Mouse (Mus musculus) hindbrain, embryonic 10.5 days (tissue): ENCODE measurements around the gene Rab22a. TPM values are rescaled to one million over a fixed set of nuclear protein-coding genes. Genes with fewer than 3 reads are reported as not detected.
"Not testable (repeated sequence)": the region's sequence is repeated elsewhere in the genome, so short reads cannot be mapped to it uniquely, and the experiment has no call there.

Experiments used
- DNase-seq: peaks from one replicate; pipeline ENCODE4 v3.0.0-alpha.2; 2017; ENCODE audit warnings: low spot score
- H3K27ac ChIP-seq: fragments of 300-500 bp; sonication (generic); 2 replicates; pipeline ENCODE4 v1.5.1; 2016; ENCODE audit warnings: mild to moderate bottlenecking, moderate library complexity
- H3K27me3 ChIP-seq: fragments of 300-500 bp; sonication (generic); 2 replicates; pipeline ENCODE4 v1.6.1; 2016; ENCODE audit warnings: mild to moderate bottlenecking; ENCODE audit not compliant: poor library complexity, insufficient read depth, severe bottlenecking
- H3K36me3 ChIP-seq: fragments of 300-500 bp; sonication (generic); 2 replicates; pipeline ENCODE4 v1.6.1; 2016; ENCODE audit warnings: mild to moderate bottlenecking, moderate library complexity
- H3K4me1 ChIP-seq: fragments of 300-500 bp; sonication (generic); replicated peaks from 2 replicates; pipeline ENCODE4 v1.6.1; 2016; ENCODE audit warnings: mild to moderate bottlenecking
- H3K4me3 ChIP-seq: fragments of 300-500 bp; sonication (generic); 2 replicates; pipeline ENCODE4 v1.5.1; 2016; ENCODE audit warnings: mild to moderate bottlenecking, moderate library complexity
- H3K9me3 ChIP-seq: fragments of 300-500 bp; sonication (generic); 2 replicates; pipeline ENCODE4 v1.6.1; 2016; ENCODE audit warnings: mild to moderate bottlenecking, moderate library complexity
- WGBS: fragments of 180-500 bp; shearing (Covaris S2); methylation state at CpG from one replicate; pipeline ENCODE4 v1.1.7; 2016; 5-methylcytosine and 5-hydroxymethylcytosine counted together
- polyA plus RNA-seq: library from polyadenylated mRNA; unstranded; fragments of >200 nt; fragmentation: Nextera tagmentation; extraction: Ambion mirVana; gene quantifications from 2 replicates; pipeline ENCODE4 v1.2.1, GENCODE M21; 2016

Rab22a gene
- 25.9 and 31.4 TPM in 2 replicates for polyA plus RNA-seq

- H3K27ac ChIP-seq: peak within 1 kb of the TSS; percentile 96
- under 1% methylated on average over 55 of the region's 55 CpGs for WGBS
Measured at GRCm38 (mm10) chr2:173659057-173659925, at the start of gene Rab22a. Rab22a (plus strand) TSS chr2:173659760.

GRCm38 (mm10) chr2:173615378-173616081 is 44.0 kb upstream of the Rab22a start:
- peaks cover 20% of the 10 kb centered on the region for H3K36me3 ChIP-seq
- H3K9me3 ChIP-seq: no peaks in the 10 kb centered on the region
- no peaks in the 10 kb centered on the region for H3K27me3 ChIP-seq
- H3K27ac ChIP-seq: no peak overlapping the region
- no peak overlapping the region for H3K4me3 ChIP-seq
- H3K4me1 ChIP-seq: peaks cover 16% of the 10 kb centered on the region
- 94% methylated on average over 11 of the region's 11 CpGs for WGBS
- no peak for DNase-seq

More at GRCm38 (mm10) chr2:173659057-173659925, at the start of gene Rab22a:
- Histone ChIP-seq H3K36me3 (peaks cover 35% of the 10 kb centered on the region), H3K27me3 (no peaks in the 10 kb centered on the region), H3K4me1 (peaks cover 38% of the 10 kb centered on the region), H3K4me3 (peak within 1 kb of the TSS; percentile 93), H3K9me3 (no peaks in the 10 kb centered on the region)
- DNase-seq: peak; percentile 99

GRCm38 (mm10) chr2:173616156-173616555 is 43.4 kb upstream of the Rab22a start:
- DNase-seq: no peak
- whole genome bisulfite sequencing: 78% methylated on average over 7 of the region's 7 CpGs
- Histone ChIP-seq H3K4me1 (peaks cover 13% of the 10 kb centered on the region), H3K4me3 (no peak overlapping the region), H3K9me3 (no peaks in the 10 kb centered on the region), H3K36me3 (peaks cover 20% of the 10 kb centered on the region), H3K27me3 (no peaks in the 10 kb centered on the region), H3K27ac (no peak overlapping the region)

- Histone ChIP-seq H3K9me3 (no peaks in the 10 kb centered on the region), H3K27ac (no peak overlapping the region), H3K4me3 (no peak overlapping the region), H3K36me3 (peaks cover 12% of the 10 kb centered on the region), H3K4me1 (peaks cover 23% of the 10 kb centered on the region), H3K27me3 (no peaks in the 10 kb centered on the region)
- DNase-seq: no peak
- 91% methylated on average over 5 of the region's 5 CpGs for WGBS
Measured at GRCm38 (mm10) chr2:173619132-173619531, 40.4 kb upstream of the Rab22a start.

GRCm38 (mm10) chr2:173620645-173621044 is 38.9 kb upstream of the Rab22a start:
- H3K27ac ChIP-seq: no peak overlapping the region
- DNase-seq: no peak
- H3K9me3 ChIP-seq: no peaks in the 10 kb centered on the region
- no peaks in the 10 kb centered on the region for H3K36me3 ChIP-seq
- H3K4me1 ChIP-seq: peaks cover 23% of the 10 kb centered on the region
- 95% methylated on average over 4 of the region's 4 CpGs for WGBS
- H3K27me3 ChIP-seq: no peaks in the 10 kb centered on the region
- H3K4me3 ChIP-seq: no peak overlapping the region

- no peaks in the 10 kb centered on the region for H3K9me3 ChIP-seq
- DNase-seq: peak; percentile 43
- 60% methylated on average over 7 of the region's 7 CpGs for WGBS
- no peaks in the 10 kb centered on the region for H3K27me3 ChIP-seq
- no peak overlapping the region for H3K4me3 ChIP-seq
- H3K36me3 ChIP-seq: no peaks in the 10 kb centered on the region
- H3K4me1 ChIP-seq: peaks cover 23% of the 10 kb centered on the region
- H3K27ac ChIP-seq: peak overlapping the region; percentile 64; the same call in 1 of the 2 replicates
Measured at GRCm38 (mm10) chr2:173622173-173622601, 37.4 kb upstream of the Rab22a start.

- WGBS: 74% methylated on average over 7 of the region's 7 CpGs
- no peak for DNase-seq
Measured at GRCm38 (mm10) chr2:173624667-173625066, 34.9 kb upstream of the Rab22a start.

GRCm38 (mm10) chr2:173625786-173626185 is 33.8 kb upstream of the Rab22a start:
- 92% methylated on average over 3 of the region's 3 CpGs for WGBS
- H3K36me3 ChIP-seq: no peaks in the 10 kb centered on the region
- no peaks in the 10 kb centered on the region for H3K27me3 ChIP-seq
- H3K27ac ChIP-seq: no peak overlapping the region
- no peaks in the 10 kb centered on the region for H3K9me3 ChIP-seq
- H3K4me1 ChIP-seq: peaks cover 17% of the 10 kb centered on the region
- H3K4me3 ChIP-seq: no peak overlapping the region
- no peak for DNase-seq

More at GRCm38 (mm10) chr2:173624667-173625066, 34.9 kb upstream of the Rab22a start:
- H3K4me1 ChIP-seq: peaks cover 20% of the 10 kb centered on the region
- H3K27me3 ChIP-seq: no peaks in the 10 kb centered on the region
- no peak overlapping the region for H3K4me3 ChIP-seq
- no peak overlapping the region for H3K27ac ChIP-seq
- no peaks in the 10 kb centered on the region for H3K36me3 ChIP-seq
- H3K9me3 ChIP-seq: no peaks in the 10 kb centered on the region

GRCm38 (mm10) chr2:173634106-173634505 is 25.5 kb upstream of the Rab22a start:
- not testable (repeated sequence) for H3K27ac ChIP-seq, H3K4me1 ChIP-seq, H3K27me3 ChIP-seq, H3K9me3 ChIP-seq, DNase-seq, H3K4me3 ChIP-seq
- peaks cover 15% of the 10 kb centered on the region for H3K36me3 ChIP-seq
- 92% methylated on average over 15 of the region's 15 CpGs for WGBS

- Histone ChIP-seq H3K27ac (no peak overlapping the region), H3K36me3 (peaks cover 18% of the 10 kb centered on the region), H3K4me3 (no peak overlapping the region), H3K27me3 (no peaks in the 10 kb centered on the region), H3K9me3 (peaks cover 7% of the 10 kb centered on the region), H3K4me1 (peaks cover 8% of the 10 kb centered on the region)
- no peak for DNase-seq
Measured at GRCm38 (mm10) chr2:173641370-173641769, 18.2 kb upstream of the Rab22a start.

GRCm38 (mm10) chr2:173642262-173642999 is 17.1 kb upstream of the Rab22a start:
- 79% methylated on average over 15 of the region's 15 CpGs for WGBS
- Histone ChIP-seq H3K9me3 (peaks cover 3% of the 10 kb centered on the region; the same call in 1 of the 2 replicates), H3K27me3 (no peaks in the 10 kb centered on the region), H3K36me3 (peaks cover 20% of the 10 kb centered on the region), H3K4me1 (peaks cover 8% of the 10 kb centered on the region), H3K27ac (no peak overlapping the region), H3K4me3 (no peak overlapping the region)
- DNase-seq: no peak

GRCm38 (mm10) chr2:173647197-173647911 is 12.2 kb upstream of the Rab22a start:
- H3K27me3 ChIP-seq: no peaks in the 10 kb centered on the region
- DNase-seq: no peak
- 0 out of 2 replicates have a peak, but pooled peaks cover 2% of the 10 kb centered on the region for H3K4me1 ChIP-seq
- 0 out of 2 replicates have a peak, but pooled peaks cover 3% of the 10 kb centered on the region for H3K9me3 ChIP-seq
- no peak overlapping the region for H3K27ac ChIP-seq
- WGBS: 87% methylated on average over 19 of the region's 19 CpGs
- peaks cover 28% of the 10 kb centered on the region for H3K36me3 ChIP-seq
- no peak overlapping the region for H3K4me3 ChIP-seq
